Mouse (Mus musculus) hindbrain, postnatal 0 days (tissue): ENCODE data around the gene Zfp523. TPM values are rescaled to one million over a fixed set of nuclear protein-coding genes. Genes with fewer than 3 reads are reported as not detected.
A peak's percentile ranks its signal among the peaks of the same experiment; 100 is the strongest.

Experiments used
- ATAC-seq: fragments of 200-750 bp; cut with Nextera tagmentation; 2 replicates; pipeline ENCODE4 v1.8.0; 2017; ENCODE audit warnings: mild to moderate bottlenecking, moderate TSS enrichment, moderate library complexity
- DNase-seq: peaks from one replicate; pipeline ENCODE4 v3.0.0-alpha.2; 2015; ENCODE audit warnings: low spot score
- H3K27ac ChIP-seq: fragments of 300-500 bp; sonication (generic); 2 replicates; pipeline ENCODE4 v1.5.1; 2014; ENCODE audit warnings: mild to moderate bottlenecking
- H3K27me3 ChIP-seq: fragments of 300-500 bp; sonication (generic); 2 replicates; pipeline ENCODE4 v1.6.1; 2014; ENCODE audit warnings: low read length, mixed read lengths; ENCODE audit not compliant: insufficient read depth
- H3K36me3 ChIP-seq: fragments of 300-500 bp; sonication (generic); 2 replicates; pipeline ENCODE4 v1.6.1; 2014; ENCODE audit warnings: low read length, mixed read lengths; ENCODE audit not compliant: insufficient read depth
- H3K4me1 ChIP-seq: fragments of 300-500 bp; sonication (generic); 2 replicates; pipeline ENCODE4 v1.6.1; 2014; ENCODE audit warnings: antibody characterized with exemption, low read length, mixed read lengths; ENCODE audit not compliant: insufficient read depth
- H3K4me2 ChIP-seq: fragments of 300-500 bp; sonication (generic); 2 replicates; pipeline ENCODE4 v1.6.1; 2014; ENCODE audit warnings: low read depth, mild to moderate bottlenecking, low read length, moderate library complexity, mixed read lengths
- H3K4me3 ChIP-seq: fragments of 300-500 bp; sonication (generic); 2 replicates; pipeline ENCODE4 v1.5.1; 2014; ENCODE audit warnings: low read length
- H3K9ac ChIP-seq: fragments of 300-500 bp; sonication (generic); replicated peaks from 2 replicates; pipeline ENCODE4 v1.6.1; 2014; ENCODE audit warnings: mild to moderate bottlenecking, low read length, moderate library complexity, mixed read lengths
- H3K9me3 ChIP-seq: fragments of 300-500 bp; sonication (generic); 2 replicates; pipeline ENCODE4 v1.6.1; 2016; ENCODE audit warnings: low read length, mixed read lengths
- CTCF ChIP-seq: IDR thresholded peaks from 2 replicates; pipeline ENCODE4 v1.5.1; 2016; ENCODE audit warnings: antibody characterized with exemption, control low read depth, low read depth
- WGBS: fragments of 180-500 bp; shearing (Covaris S2); extraction: QIAGEN DNeasy Blood & Tissue Kit; methylation state at CpG from one replicate; pipeline ENCODE4 v1.1.7; 2014; 5-methylcytosine and 5-hydroxymethylcytosine counted together
- polyA plus RNA-seq: library from polyadenylated mRNA; unstranded; fragments of >200 nt; fragmentation: Nextera tagmentation; extraction: Ambion mirVana; gene quantifications from 2 replicates; pipeline ENCODE4 v1.2.1, GENCODE M21; 2015
- total RNA-seq: library from RNA; depleted of rRNA; stranded (reverse); fragments of >200 nt; gene quantifications from 2 replicates; pipeline ENCODE4 v1.2.3, GENCODE M21; 2014

Gene Zfp523
- total and polyA plus RNA-seq, 2 experiments from 2014 or later, result 37.7 to 76.0 TPM

DNA sequence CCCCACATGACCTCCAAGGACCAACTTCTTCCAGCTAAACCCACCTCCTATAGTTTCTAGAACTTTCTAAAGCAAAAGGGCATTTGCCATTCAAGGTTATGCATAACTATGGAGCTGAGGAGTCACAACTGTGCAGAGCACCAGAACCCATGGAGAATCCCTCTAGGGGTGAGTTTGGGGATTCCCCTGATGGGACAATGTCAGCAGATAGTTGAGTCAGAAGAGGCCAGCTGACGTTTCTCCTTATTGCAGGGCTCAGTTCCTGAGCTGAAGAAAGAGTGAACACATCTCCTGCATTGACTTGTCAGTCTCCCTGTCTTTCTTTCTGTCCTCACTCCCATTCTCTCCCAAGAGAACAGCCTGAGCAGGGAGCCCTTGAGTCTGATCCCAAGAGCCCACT, 15.8 kb downstream of the Zfp523 start:
- Histone ChIP-seq H3K4me2 (no peak overlapping the region), H3K27ac (no peak overlapping the region), H3K4me3 (no peak overlapping the region), H3K36me3 (peaks cover 37% of the 10 kb centered on the region), H3K27me3 (no peaks in the 10 kb centered on the region), H3K4me1 (no peaks in the 10 kb centered on the region), H3K9ac (no peak overlapping the region), H3K9me3 (no peaks in the 10 kb centered on the region)
- no peak for DNase-seq
- no peak for ATAC-seq
- no peak for TF ChIP-seq CTCF
- WGBS, result 72% methylated on average over 1 of the region's 1 CpGs

DNA sequence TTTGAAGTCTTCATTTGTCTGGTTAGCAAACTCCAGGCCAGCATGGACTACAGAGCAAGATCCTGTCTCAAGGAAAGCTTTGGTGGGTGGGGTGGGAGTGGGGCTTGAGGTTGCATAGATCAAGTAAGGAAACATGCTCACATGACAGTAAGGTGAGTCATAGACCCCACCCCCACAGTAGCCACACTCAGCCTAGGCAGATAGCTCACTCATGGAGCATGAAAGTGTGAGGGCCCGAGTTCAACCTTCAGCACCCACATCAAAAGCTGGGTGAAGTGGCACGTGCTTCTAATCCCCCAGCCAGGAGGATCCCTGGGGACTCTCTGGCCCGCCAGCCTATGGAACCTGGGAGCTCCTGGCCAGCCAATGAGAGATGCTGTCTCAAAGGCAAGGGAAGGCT, 16.6 kb downstream of the Zfp523 start:
- no peak for ATAC-seq
- WGBS, result 93% methylated on average over 3 of the region's 3 CpGs

GRCm38 (mm10) chr17:28195033-28195432, 18.1 kb downstream of the Zfp523 start:
- no peak for ATAC-seq
- WGBS, result 94% methylated on average over 10 of the region's 10 CpGs

More for the DNA sequence above, 16.6 kb downstream of the Zfp523 start:
- no peak overlapping the region for H3K4me2 ChIP-seq
- TF ChIP-seq CTCF, result no peak
- no peaks in the 10 kb centered on the region for H3K27me3 ChIP-seq
- H3K9me3 ChIP-seq, result no peaks in the 10 kb centered on the region
- peaks cover 43% of the 10 kb centered on the region for H3K36me3 ChIP-seq
- H3K9ac ChIP-seq, result no peak overlapping the region
- H3K27ac ChIP-seq, result no peak overlapping the region
- no peak overlapping the region for H3K4me3 ChIP-seq
- DNase-seq, result no peak
- no peaks in the 10 kb centered on the region for H3K4me1 ChIP-seq

GRCm38 (mm10) chr17:28197646-28198045, 20.7 kb downstream of the Zfp523 start:
- Histone ChIP-seq H3K36me3 (peaks cover 59% of the 10 kb centered on the region), H3K4me2 (no peak overlapping the region), H3K9me3 (no peaks in the 10 kb centered on the region), H3K4me3 (no peak overlapping the region), H3K27ac (no peak overlapping the region), H3K9ac (no peak overlapping the region), H3K27me3 (no peaks in the 10 kb centered on the region), H3K4me1 (no peaks in the 10 kb centered on the region)
- TF ChIP-seq CTCF, result no peak
- 64% methylated on average over 18 of the region's 18 CpGs for WGBS
- DNase-seq, result no peak
- ATAC-seq, result no peak

More at GRCm38 (mm10) chr17:28195033-28195432, 18.1 kb downstream of the Zfp523 start:
- Histone ChIP-seq H3K4me3 (no peak overlapping the region), H3K4me2 (no peak overlapping the region), H3K9me3 (no peaks in the 10 kb centered on the region), H3K36me3 (peaks cover 49% of the 10 kb centered on the region), H3K9ac (no peak overlapping the region), H3K27me3 (no peaks in the 10 kb centered on the region), H3K4me1 (no peaks in the 10 kb centered on the region), H3K27ac (no peak overlapping the region)
- no peak for DNase-seq
- TF ChIP-seq CTCF, result no peak

GRCm38 (mm10) chr17:28201982-28202381, 25.1 kb downstream of the Zfp523 start:
- Histone ChIP-seq H3K4me1 (no peaks in the 10 kb centered on the region), H3K4me2 (no peak overlapping the region), H3K27ac (no peak overlapping the region), H3K9me3 (no peaks in the 10 kb centered on the region), H3K27me3 (no peaks in the 10 kb centered on the region), H3K36me3 (peaks cover 42% of the 10 kb centered on the region), H3K4me3 (no peak overlapping the region), H3K9ac (no peak overlapping the region)
- TF ChIP-seq CTCF, result no peak
- DNase-seq, result no peak
- 77% methylated on average over 14 of the region's 14 CpGs for WGBS
- no peak for ATAC-seq

GRCm38 (mm10) chr17:28204052-28204720, 27.3 kb downstream of the Zfp523 start:
- H3K36me3 ChIP-seq, result peaks cover 34% of the 10 kb centered on the region
- TF ChIP-seq CTCF, result peak; percentile 93
- WGBS, result 40% methylated on average over 14 of the region's 14 CpGs
- peak; percentile 79 for DNase-seq
- no peaks in the 10 kb centered on the region for H3K4me1 ChIP-seq
- no peaks in the 10 kb centered on the region for H3K9me3 ChIP-seq
- H3K27ac ChIP-seq, result no peak overlapping the region
- ATAC-seq, result no peak; the same call in 1 of the 2 replicates
- no peak overlapping the region for H3K4me2 ChIP-seq
- no peaks in the 10 kb centered on the region for H3K27me3 ChIP-seq
- no peak overlapping the region for H3K4me3 ChIP-seq
- no peak overlapping the region for H3K9ac ChIP-seq

GRCm38 (mm10) chr17:28205443-28205842, 28.5 kb downstream of the Zfp523 start:
- peaks cover 26% of the 10 kb centered on the region for H3K36me3 ChIP-seq
- no peak for TF ChIP-seq CTCF
- no peak overlapping the region for H3K4me2 ChIP-seq
- H3K4me3 ChIP-seq, result no peak overlapping the region
- ATAC-seq (no peak), DNase-seq (no peak)
- H3K27ac ChIP-seq, result no peak overlapping the region
- H3K27me3 ChIP-seq, result no peaks in the 10 kb centered on the region
- H3K9ac ChIP-seq, result no peak overlapping the region
- H3K9me3 ChIP-seq, result no peaks in the 10 kb centered on the region
- H3K4me1 ChIP-seq, result no peaks in the 10 kb centered on the region
- 88% methylated on average over 8 of the region's 8 CpGs for WGBS
